Mouse (Mus musculus): ENCODE measurements at regions not wholly inside any gene's neighbourhood (a gene's known extent, or its start where the extent isn't known, plus 50 kb on each side); places are given as distances from the start of the nearest gene placed in this dataset.

GRCm38 (mm10) chr13:90724598-90724997 is 180.6 kb downstream of the Atp6ap1l start:
- TF ChIP-seq CTCF (IDR thresholded peaks at IDR 0.05; ENCODE audit: borderline replicate concordance, extremely low read depth, insufficient read depth, insufficient read length): no peak
- TF ChIP-seq POLR2A (IDR thresholded peaks at IDR 0.05; ENCODE audit: borderline replicate concordance, extremely low read depth, insufficient read depth, insufficient read length, poor library complexity, severe bottlenecking): no peak
